Mouse (Mus musculus) c-Kit-positive CD71-negative TER-119-negative erythroid progenitor cells, embryonic 14.5 days (primary cell): ENCODE results near the gene Zfp579.
"Not testable (repeated sequence)": the region's sequence is repeated elsewhere in the genome, so short reads cannot be mapped to it uniquely, and the experiment has no call there.

Experiments
- DNase-seq: peaks from one replicate; pipeline ENCODE4 v3.0.0-alpha.2; 2013; ENCODE audit warnings: low read depth

Zfp579 gene

GRCm38 (mm10) chr7:5015118-5016001 lies 19.4 kb upstream of the Zfp579 start, which contains the start of gene Gm44973:
Gm44973 (plus strand) TSS chr7:5015496.
- peak; percentile 80 for DNase-seq

GRCm38 (mm10) chr7:5014251-5015117 lies 18.5 kb upstream of the Zfp579 start, which contains the start of the genes Zfp524 and Fiz1:
Zfp524 (plus strand) TSS chr7:5014415.
Fiz1 (minus strand) TSS chr7:5014697.
- DNase-seq, result peak; percentile 98

- DNase-seq, result no peak
These were observed 16.9 kb upstream of the Zfp579 start for GRCm38 (mm10) chr7:5012681-5013513.

GRCm38 (mm10) chr7:5008229-5008628 lies 12.3 kb upstream of the Zfp579 start:
- no peak for DNase-seq

- DNase-seq, result not testable (repeated sequence)
These were observed 6.9 kb upstream of the Zfp579 start for GRCm38 (mm10) chr7:5002876-5003275.

GRCm38 (mm10) chr7:4999876-5000275 lies 3.9 kb upstream of the Zfp579 start:
- DNase-seq, result no peak

- no peak for DNase-seq
These were observed 976 bp upstream of the Zfp579 start for GRCm38 (mm10) chr7:4996934-4997333.

GRCm38 (mm10) chr7:4995268-4996002 lies 523 bp downstream of the Zfp579 start:
- DNase-seq, result no peak

- DNase-seq, result no peak
These were observed 1.8 kb downstream of the Zfp579 start for GRCm38 (mm10) chr7:4993999-4994788.

GRCm38 (mm10) chr7:4993347-4993998 lies 2.5 kb downstream of the Zfp579 start:
- DNase-seq, result no peak

GRCm38 (mm10) chr7:4988250-4988649 lies 7.7 kb downstream of the Zfp579 start:
- no peak for DNase-seq

- no peak for DNase-seq
These were observed 19.1 kb downstream of the Zfp579 start for GRCm38 (mm10) chr7:4976832-4977231.

- no peak for DNase-seq
These were observed 20.5 kb downstream of the Zfp579 start for GRCm38 (mm10) chr7:4975455-4975854.

- no peak for DNase-seq
These were observed 23.5 kb downstream of the Zfp579 start for GRCm38 (mm10) chr7:4972321-4973047.

GRCm38 (mm10) chr7:4971710-4972109 lies 24.2 kb downstream of the Zfp579 start:
- no peak for DNase-seq

GRCm38 (mm10) chr7:4971068-4971467 lies 24.9 kb downstream of the Zfp579 start, which contains the start of gene Sbk3:
Sbk3 (minus strand) TSS chr7:4971168.
- no peak for DNase-seq

- no peak for DNase-seq
These were observed 31.0 kb downstream of the Zfp579 start for GRCm38 (mm10) chr7:4964988-4965387.

- peak; percentile 64 for DNase-seq
These were observed 31.7 kb downstream of the Zfp579 start, which contains the start of gene Sbk2 for GRCm38 (mm10) chr7:4964272-4964671. Sbk2 (minus strand) TSS chr7:4964406.

- DNase-seq, result no peak
These were observed 32.4 kb downstream of the Zfp579 start for GRCm38 (mm10) chr7:4963527-4963926.
